Mouse (Mus musculus) limb, embryonic 10.5 days (tissue): ENCODE results near the gene Schip1. TPM values are rescaled to one million over a fixed set of nuclear protein-coding genes. Genes with fewer than 3 reads are reported as not detected.
A peak's percentile ranks its signal among the peaks of the same experiment; 100 is the strongest.

ENCODE experiments used
- DNase-seq: peaks from one replicate; pipeline ENCODE4 v3.0.0-alpha.2; 2017; ENCODE audit warnings: low spot score
- H3K27ac ChIP-seq: fragments of 300-500 bp; sonication (generic); 2 replicates; pipeline ENCODE4 v1.5.1; 2016; ENCODE audit warnings: mild to moderate bottlenecking
- H3K27me3 ChIP-seq: fragments of 300-500 bp; sonication (generic); 2 replicates; pipeline ENCODE4 v1.6.1; 2016; ENCODE audit warnings: low read depth, mild to moderate bottlenecking; ENCODE audit not compliant: poor library complexity, severe bottlenecking
- H3K36me3 ChIP-seq: fragments of 300-500 bp; sonication (generic); 2 replicates; pipeline ENCODE4 v1.6.1; 2016; ENCODE audit warnings: mild to moderate bottlenecking, moderate library complexity
- H3K4me1 ChIP-seq: fragments of 300-500 bp; sonication (generic); 2 replicates; pipeline ENCODE4 v1.6.1; 2016
- H3K4me3 ChIP-seq: fragments of 300-500 bp; sonication (generic); 2 replicates; pipeline ENCODE4 v1.5.1; 2016; ENCODE audit warnings: mild to moderate bottlenecking, moderate library complexity
- H3K9me3 ChIP-seq: fragments of 300-500 bp; sonication (generic); replicated peaks from 2 replicates; pipeline ENCODE4 v1.6.1; 2016; ENCODE audit warnings: mild to moderate bottlenecking
- WGBS: fragments of 180-500 bp; shearing (Covaris S2); methylation state at CpG from one replicate; pipeline ENCODE4 v1.1.7; 2016; 5-methylcytosine and 5-hydroxymethylcytosine counted together
- polyA plus RNA-seq: library from polyadenylated mRNA; unstranded; fragments of >200 nt; fragmentation: Nextera tagmentation; extraction: Ambion mirVana; gene quantifications from 2 replicates; pipeline ENCODE4 v1.2.1, GENCODE M21; 2016

The Schip1 gene
- polyA plus RNA-seq, 1 experiment from 2014 or later, result 28.9 TPM

GRCm38 (mm10) chr3:68583031-68583693, 518.6 kb downstream of the Schip1 start:
- peak overlapping the region; percentile 30 for H3K4me3 ChIP-seq
- DNase-seq, result peak; percentile 56
- 21% methylated on average over 14 of the region's 14 CpGs for WGBS
- H3K27me3 ChIP-seq, result no peaks in the 10 kb centered on the region
- H3K9me3 ChIP-seq, result no peaks in the 10 kb centered on the region
- H3K36me3 ChIP-seq, result no peaks in the 10 kb centered on the region
- peaks cover 68% of the 10 kb centered on the region for H3K4me1 ChIP-seq
- H3K27ac ChIP-seq, result peak overlapping the region; percentile 86

GRCm38 (mm10) chr3:68583771-68584511, 519.3 kb downstream of the Schip1 start:
- H3K27me3 ChIP-seq, result no peaks in the 10 kb centered on the region
- H3K4me1 ChIP-seq, result peaks cover 76% of the 10 kb centered on the region
- WGBS, result 46% methylated on average over 14 of the region's 14 CpGs
- H3K9me3 ChIP-seq, result no peaks in the 10 kb centered on the region
- DNase-seq, result peak; percentile 49
- peak overlapping the region; percentile 30 for H3K4me3 ChIP-seq
- no peaks in the 10 kb centered on the region for H3K36me3 ChIP-seq
- H3K27ac ChIP-seq, result peak overlapping the region; percentile 86

- Histone ChIP-seq H3K4me1 (peaks cover 89% of the 10 kb centered on the region), H3K27me3 (no peaks in the 10 kb centered on the region), H3K4me3 (no peak overlapping the region), H3K27ac (peak overlapping the region; percentile 75), H3K9me3 (no peaks in the 10 kb centered on the region), H3K36me3 (no peaks in the 10 kb centered on the region)
- 89% methylated on average over 4 of the region's 4 CpGs for WGBS
- no peak for DNase-seq
Measured at GRCm38 (mm10) chr3:68585213-68585612, 520.6 kb downstream of the Schip1 start.

GRCm38 (mm10) chr3:68586646-68587064, 522.1 kb downstream of the Schip1 start:
- H3K4me3 ChIP-seq, result peak overlapping the region; percentile 22
- H3K9me3 ChIP-seq, result no peaks in the 10 kb centered on the region
- DNase-seq, result peak; percentile 60
- no peaks in the 10 kb centered on the region for H3K27me3 ChIP-seq
- 11% methylated on average over 9 of the region's 9 CpGs for WGBS
- peak overlapping the region; percentile 90 for H3K27ac ChIP-seq
- peaks cover 100% of the 10 kb centered on the region for H3K4me1 ChIP-seq
- no peaks in the 10 kb centered on the region for H3K36me3 ChIP-seq

GRCm38 (mm10) chr3:68587567-68588245, 523.1 kb downstream of the Schip1 start:
- no peaks in the 10 kb centered on the region for H3K9me3 ChIP-seq
- DNase-seq, result peak; percentile 45
- H3K36me3 ChIP-seq, result no peaks in the 10 kb centered on the region
- no peaks in the 10 kb centered on the region for H3K27me3 ChIP-seq
- peaks cover 100% of the 10 kb centered on the region for H3K4me1 ChIP-seq
- WGBS, result 36% methylated on average over 10 of the region's 10 CpGs
- no peak overlapping the region for H3K4me3 ChIP-seq
- peak overlapping the region; percentile 90 for H3K27ac ChIP-seq

GRCm38 (mm10) chr3:68589220-68589840, 524.7 kb downstream of the Schip1 start:
- H3K27me3 ChIP-seq, result no peaks in the 10 kb centered on the region
- no peaks in the 10 kb centered on the region for H3K9me3 ChIP-seq
- H3K4me1 ChIP-seq, result peaks cover 94% of the 10 kb centered on the region
- DNase-seq, result peak; percentile 51
- WGBS, result 54% methylated on average over 9 of the region's 9 CpGs
- no peak overlapping the region for H3K4me3 ChIP-seq
- peak overlapping the region; percentile 84 for H3K27ac ChIP-seq
- no peaks in the 10 kb centered on the region for H3K36me3 ChIP-seq

GRCm38 (mm10) chr3:68590436-68590835, 525.8 kb downstream of the Schip1 start:
- Histone ChIP-seq H3K27ac (peak overlapping the region; percentile 84), H3K9me3 (no peaks in the 10 kb centered on the region), H3K4me1 (peaks cover 90% of the 10 kb centered on the region), H3K36me3 (no peaks in the 10 kb centered on the region), H3K27me3 (no peaks in the 10 kb centered on the region), H3K4me3 (no peak overlapping the region)
- WGBS, result 21% methylated on average over 8 of the region's 8 CpGs
- DNase-seq, result peak; percentile 80

GRCm38 (mm10) chr3:68592575-68592974, 528.0 kb downstream of the Schip1 start:
- Histone ChIP-seq H3K4me3 (no peak overlapping the region), H3K4me1 (peaks cover 71% of the 10 kb centered on the region), H3K27ac (no peak overlapping the region), H3K36me3 (peaks cover 3% of the 10 kb centered on the region; the same call in 1 of the 2 replicates), H3K27me3 (no peaks in the 10 kb centered on the region), H3K9me3 (no peaks in the 10 kb centered on the region)
- no peak for DNase-seq
- 82% methylated on average over 10 of the region's 10 CpGs for WGBS

GRCm38 (mm10) chr3:68593073-68593867, 528.7 kb downstream of the Schip1 start:
- H3K4me1 ChIP-seq, result peaks cover 64% of the 10 kb centered on the region
- no peak for DNase-seq

GRCm38 (mm10) chr3:68595316-68595925, 530.8 kb downstream of the Schip1 start:
- H3K27ac ChIP-seq, result peak overlapping the region; percentile 58; the same call in 1 of the 2 replicates
- no peak overlapping the region for H3K4me3 ChIP-seq
- no peak for DNase-seq
- WGBS, result 87% methylated on average over 10 of the region's 10 CpGs
- peaks cover 3% of the 10 kb centered on the region; the same call in 1 of the 2 replicates for H3K36me3 ChIP-seq
- no peaks in the 10 kb centered on the region for H3K9me3 ChIP-seq
- H3K27me3 ChIP-seq, result no peaks in the 10 kb centered on the region
- H3K4me1 ChIP-seq, result peaks cover 43% of the 10 kb centered on the region

More at GRCm38 (mm10) chr3:68593073-68593867, 528.7 kb downstream of the Schip1 start:
- no peaks in the 10 kb centered on the region for H3K27me3 ChIP-seq
- H3K4me3 ChIP-seq, result no peak overlapping the region
- H3K9me3 ChIP-seq, result no peaks in the 10 kb centered on the region
- 83% methylated on average over 12 of the region's 12 CpGs for WGBS
- H3K36me3 ChIP-seq, result peaks cover 3% of the 10 kb centered on the region; the same call in 1 of the 2 replicates
- peak overlapping the region; percentile 36; the same call in 1 of the 2 replicates for H3K27ac ChIP-seq

- no peak for DNase-seq
- H3K4me1 ChIP-seq, result peaks cover 28% of the 10 kb centered on the region
- 96% methylated on average over 4 of the region's 4 CpGs for WGBS
- no peak overlapping the region for H3K4me3 ChIP-seq
- no peak overlapping the region for H3K27ac ChIP-seq
- H3K9me3 ChIP-seq, result no peaks in the 10 kb centered on the region
- peaks cover 3% of the 10 kb centered on the region; the same call in 1 of the 2 replicates for H3K36me3 ChIP-seq
- H3K27me3 ChIP-seq, result no peaks in the 10 kb centered on the region
Measured at GRCm38 (mm10) chr3:68596938-68597337, 532.3 kb downstream of the Schip1 start.
